Mouse (Mus musculus): ENCODE results near the gene Eomes. TPM values are rescaled to one million over a fixed set of nuclear protein-coding genes. Genes with fewer than 3 reads are reported as not detected.

Eomes gene
- polyA plus RNA-seq, 1 experiment from 2014 or later, result 0.07 TPM

Other genes starting within 250 kb of the Eomes start
- gene Golga4, start 28.1 kb downstream of the Eomes start, polyA plus RNA-seq (2014; fragmentation: Nextera tagmentation; extraction: Ambion mirVana), result 48.5 and 52.2 TPM in 2 replicates
- 13.7 TPM in 2 replicates for gene Itga9, start 128.5 kb downstream of the Eomes start, polyA plus RNA-seq (2014; fragmentation: Nextera tagmentation; extraction: Ambion mirVana)

Data from embryonic facial prominence, embryonic 14.5 days (tissue).